Mouse (Mus musculus): ENCODE measurements at regions not wholly inside any gene's neighbourhood (a gene's known extent, or its start where the extent isn't known, plus 50 kb on each side); places are given as distances from the start of the nearest gene placed in this dataset.

- Histone ChIP-seq H3K4me2 (peak overlapping the region; percentile 42), H3K27me3 (no peaks in the 10 kb centered on the region), H3K4me1 (peaks cover 14% of the 10 kb centered on the region), H3K36me3 (ENCODE audit: poor library complexity, severe bottlenecking) (no peaks in the 10 kb centered on the region), H3K9ac (no peak overlapping the region), H3K4me3 (no peak overlapping the region), H3K9me3 (replicated peaks) (no peaks in the 10 kb centered on the region), H3K27ac (peak overlapping the region; percentile 51)
- WGBS: 9% methylated on average over 14 of the region's 14 CpGs
- peak; percentile 79 for ATAC-seq
Observed at GRCm38 (mm10) chr14:87865216-87866202, 449.1 kb downstream of the Tdrd3 start.

- H3K9ac ChIP-seq: no peak overlapping the region
- no peaks in the 10 kb centered on the region for H3K9me3 ChIP-seq (replicated peaks)
- no peak overlapping the region for H3K4me3 ChIP-seq
- H3K36me3 ChIP-seq (ENCODE audit: poor library complexity, severe bottlenecking): no peaks in the 10 kb centered on the region
- H3K4me1 ChIP-seq: no peaks in the 10 kb centered on the region
- H3K27me3 ChIP-seq: no peaks in the 10 kb centered on the region
- 91% methylated on average over 3 of the region's 3 CpGs for WGBS
- no peak overlapping the region for H3K4me2 ChIP-seq
- ATAC-seq: no peak
- no peak overlapping the region for H3K27ac ChIP-seq
Observed at GRCm38 (mm10) chr14:87901784-87902183, 485.3 kb downstream of the Tdrd3 start.

- 73% methylated on average over 7 of the region's 7 CpGs for WGBS
Observed at GRCm38 (mm10) chr14:87902416-87902815, 486.0 kb downstream of the Tdrd3 start.

More at GRCm38 (mm10) chr14:87902416-87902815, 486.0 kb downstream of the Tdrd3 start:
- Histone ChIP-seq H3K36me3 (ENCODE audit: poor library complexity, severe bottlenecking) (no peaks in the 10 kb centered on the region), H3K27ac (no peak overlapping the region), H3K9me3 (replicated peaks) (no peaks in the 10 kb centered on the region), H3K9ac (no peak overlapping the region), H3K4me3 (no peak overlapping the region), H3K27me3 (no peaks in the 10 kb centered on the region), H3K4me1 (no peaks in the 10 kb centered on the region), H3K4me2 (no peak overlapping the region)
- ATAC-seq: no peak
